In the genomic region with DNA sequence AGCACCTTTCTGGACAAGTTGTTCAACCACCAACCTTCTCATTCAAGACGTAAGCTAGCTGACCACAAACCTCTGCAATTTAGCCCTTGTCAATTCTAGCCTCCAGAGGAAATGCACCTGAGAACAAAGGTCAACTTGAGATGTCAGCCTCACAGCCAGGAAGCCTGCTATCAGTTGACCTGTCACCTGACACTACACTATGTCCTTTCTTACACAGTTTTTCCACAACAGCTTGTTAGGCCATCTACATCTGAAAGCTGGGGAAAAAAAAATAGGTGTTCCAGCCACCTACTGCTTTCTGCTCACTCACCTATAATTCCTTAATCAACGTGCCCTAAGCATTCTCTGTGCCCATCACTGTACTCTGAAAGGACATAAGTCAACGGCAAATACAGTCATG, we compare ENCODE assay signal across 28 mouse cellular contexts. TPM values are rescaled to one million over a fixed set of nuclear protein-coding genes. Genes with fewer than 3 reads are reported as not detected.
DNase-seq lines count a peak whose midpoint lies in the region; ATAC-seq and TF ChIP-seq lines count a peak whose summit lies in the region.
"Had no signal": no experiment of that assay in that cellular context is flagged by ENCODE, and none has a peak within 500 bp of the region (broad histone marks: within the 10 kb centered on the region; RNA-seq: fewer than 3 reads in every experiment).

No protein-coding gene starts in this region.

- H3K36me3 ChIP-seq in intestine, postnatal 0 days (ENCODE audit: control insufficient read depth, insufficient read depth) = peaks cover 44% of the 10 kb centered on the region
- no peaks in the 10 kb centered on the region for H3K36me3 ChIP-seq in intestine, embryonic 16.5 days (ENCODE audit: control insufficient read depth, insufficient read depth, low read length)
- peaks cover 46% of the 10 kb centered on the region for H3K36me3 ChIP-seq in liver, postnatal 0 days (replicated peaks; ENCODE audit: insufficient read depth, low read length)
- H3K36me3 ChIP-seq in liver, embryonic 12.5 days = peaks cover 40% of the 10 kb centered on the region
- H3K36me3 ChIP-seq: hindbrain, embryonic 13.5 days had no signal

- no peak for DNase-seq in liver, postnatal 0 days
- DNase-seq in thymus, postnatal 4 days = peak; percentile 1
- no peak for DNase-seq in thymus, adult 18-20 months
- DNase-seq: adrenal gland, postnatal 10 days; adrenal gland, postnatal 36 days; B cell, adult 2 months; cerebellum, adult 18-20 months; cerebellum, adult 9-10 months; cerebellum, postnatal 14 days; gastrocnemius, postnatal 10 days; gastrocnemius, postnatal 36 days; heart, postnatal 36 days had no signal

- no peak for TF ChIP-seq CTCF in intestine, postnatal 0 days (IDR thresholded peaks at IDR 0.05; ENCODE audit: low read depth)
- TF ChIP-seq CTCF in liver, postnatal 0 days (IDR thresholded peaks at IDR 0.05; ENCODE audit: low read depth) = no peak

- H3K4me2 ChIP-seq in intestine, postnatal 0 days (replicated peaks; ENCODE audit: low read depth) = no peak overlapping the region
- no peak overlapping the region for H3K4me2 ChIP-seq in intestine, embryonic 16.5 days (ENCODE audit: low read depth, low read length)
- no peak overlapping the region for H3K4me2 ChIP-seq in liver, postnatal 0 days (ENCODE audit: low read depth, low read length)
- H3K4me2 ChIP-seq in liver, embryonic 12.5 days = no peak overlapping the region
- H3K4me2 ChIP-seq: forebrain, embryonic 13.5 days; heart, embryonic 11.5 days; hindbrain, embryonic 13.5 days had no signal

- H3K4me3 ChIP-seq in intestine, postnatal 0 days (ENCODE audit: low read depth, low read length) = no peak overlapping the region
- no peak overlapping the region for H3K4me3 ChIP-seq in intestine, embryonic 16.5 days (ENCODE audit: low read length)
- H3K4me3 ChIP-seq in liver, postnatal 0 days (ENCODE audit: low read depth, low read length) = no peak overlapping the region
- H3K4me3 ChIP-seq in liver, embryonic 12.5 days = no peak overlapping the region
- H3K4me3 ChIP-seq: forebrain, embryonic 10.5 days; forebrain, embryonic 13.5 days; hindbrain, embryonic 10.5 days; hindbrain, embryonic 13.5 days had no signal

- peaks cover 4% of the 10 kb centered on the region for H3K4me1 ChIP-seq in intestine, postnatal 0 days (replicated peaks; ENCODE audit: control insufficient read depth, insufficient read depth, low read length)
- peaks cover 8% of the 10 kb centered on the region for H3K4me1 ChIP-seq in intestine, embryonic 16.5 days (ENCODE audit: control insufficient read depth, insufficient read depth, low read length)
- peaks cover 11% of the 10 kb centered on the region; the same call in 1 of the 2 replicates for H3K4me1 ChIP-seq in liver, postnatal 0 days (ENCODE audit: insufficient read depth)
- H3K4me1 ChIP-seq in liver, embryonic 12.5 days = peaks cover 12% of the 10 kb centered on the region

- peak; percentile 48; the same call in 1 of the 2 replicates for ATAC-seq in intestine, postnatal 0 days
- ATAC-seq in intestine, embryonic 16.5 days = no peak
- peak; percentile 61 for ATAC-seq in liver, postnatal 0 days
- ATAC-seq in liver, embryonic 12.5 days = no peak
- ATAC-seq: forebrain, embryonic 13.5 days; forebrain, embryonic 16.5 days; hindbrain, embryonic 16.5 days; Patski had no signal

- H3K27ac ChIP-seq in intestine, postnatal 0 days (ENCODE audit: low read depth, low read length) = no peak overlapping the region
- H3K27ac ChIP-seq in intestine, embryonic 16.5 days (ENCODE audit: low read length) = no peak overlapping the region
- H3K27ac ChIP-seq in liver, postnatal 0 days (ENCODE audit: low read depth) = no peak overlapping the region
- H3K27ac ChIP-seq in liver, embryonic 12.5 days = no peak overlapping the region
- H3K27ac ChIP-seq: forebrain, embryonic 13.5 days; hindbrain, embryonic 10.5 days; hindbrain, embryonic 13.5 days had no signal

- H3K9me3 ChIP-seq in intestine, postnatal 0 days (ENCODE audit: control insufficient read depth) = no peaks in the 10 kb centered on the region
- no peaks in the 10 kb centered on the region for H3K9me3 ChIP-seq in intestine, embryonic 16.5 days (ENCODE audit: control insufficient read depth, low read length)
- no peaks in the 10 kb centered on the region for H3K9me3 ChIP-seq in liver, postnatal 0 days (ENCODE audit: low read length)
- no peaks in the 10 kb centered on the region for H3K9me3 ChIP-seq in liver, embryonic 12.5 days (replicated peaks)
- H3K9me3 ChIP-seq: forebrain, embryonic 10.5 days; forebrain, embryonic 13.5 days; G1E; hindbrain, embryonic 10.5 days; hindbrain, embryonic 13.5 days had no signal

- H3K27me3 ChIP-seq in intestine, postnatal 0 days (replicated peaks; ENCODE audit: control insufficient read depth, insufficient read depth, low read length) = no peaks in the 10 kb centered on the region
- H3K27me3 ChIP-seq in intestine, embryonic 16.5 days (replicated peaks; ENCODE audit: control insufficient read depth, insufficient read depth, low read length) = no peaks in the 10 kb centered on the region
- H3K27me3 ChIP-seq in liver, postnatal 0 days (ENCODE audit: insufficient read depth, low read length) = no peaks in the 10 kb centered on the region
- H3K27me3 ChIP-seq in liver, embryonic 12.5 days (replicated peaks) = no peaks in the 10 kb centered on the region
- H3K27me3 ChIP-seq: CH12.LX; forebrain, embryonic 13.5 days; hindbrain, embryonic 13.5 days; Patski had no signal

- no peak for TF ChIP-seq EP300 in liver, postnatal 0 days (IDR thresholded peaks at IDR 0.05; ENCODE audit: low read depth)

- no peak overlapping the region for H3K9ac ChIP-seq in intestine, postnatal 0 days (ENCODE audit: low read depth, low read length)
- H3K9ac ChIP-seq in intestine, embryonic 16.5 days (ENCODE audit: low read depth, low read length) = no peak overlapping the region
- H3K9ac ChIP-seq in liver, postnatal 0 days (replicated peaks) = no peak overlapping the region
- H3K9ac ChIP-seq in liver, embryonic 12.5 days = no peak overlapping the region
- H3K9ac ChIP-seq: forebrain, embryonic 13.5 days; hindbrain, embryonic 13.5 days had no signal

- WGBS in intestine, postnatal 0 days = 62% methylated on average over 3 of the region's 3 CpGs
- 81% methylated on average over 3 of the region's 3 CpGs for WGBS in intestine, embryonic 16.5 days
- WGBS in liver, postnatal 0 days (ENCODE audit: insufficient replicate concordance) = 68% methylated on average over 3 of the region's 3 CpGs
- WGBS in liver, embryonic 12.5 days (ENCODE audit: insufficient replicate concordance) = 63% methylated on average over 3 of the region's 3 CpGs

RNA-seq across cellular contexts. Expression of a gene that starts 10.1 kb away (rescaled TPM):
- polyA plus RNA-seq in intestine, postnatal 0 days (2015; fragmentation: Nextera tagmentation; extraction: Ambion mirVana) = 24.3 and 26.1 TPM in 2 replicates
- polyA plus RNA-seq in intestine, embryonic 16.5 days (2015; fragmentation: Nextera tagmentation; extraction: Ambion mirVana) = 28.6 and 33.3 TPM in 2 replicates
- 7.8 and 8.8 TPM in 2 replicates for polyA plus RNA-seq in liver, postnatal 0 days (2015; fragmentation: Nextera tagmentation; extraction: Ambion mirVana)
- polyA plus RNA-seq in liver, embryonic 12.5 days (2016; fragmentation: Nextera tagmentation; extraction: Ambion mirVana) = 8.0 and 8.6 TPM in 2 replicates

RNA-seq across cellular contexts. Expression of a gene that starts 23.6 kb away (rescaled TPM):
- 0.05 TPM in 1 of 2 replicates, not detected in the other for polyA plus RNA-seq in intestine, postnatal 0 days (2015; fragmentation: Nextera tagmentation; extraction: Ambion mirVana)
- polyA plus RNA-seq in intestine, embryonic 16.5 days (2015; fragmentation: Nextera tagmentation; extraction: Ambion mirVana) = not detected in 2 replicates
- 0.04 and 0.06 TPM in 2 replicates for polyA plus RNA-seq in liver, postnatal 0 days (2015; fragmentation: Nextera tagmentation; extraction: Ambion mirVana)
- polyA plus RNA-seq in liver, embryonic 12.5 days (2016; fragmentation: Nextera tagmentation; extraction: Ambion mirVana) = not detected in 2 replicates
- polyA plus RNA-seq: embryonic facial prominence, embryonic 11.5 days; forebrain, embryonic 10.5 days; forebrain, embryonic 16.5 days; G1E; heart, embryonic 11.5 days; heart, embryonic 14.5 days; heart, postnatal 0 days; hindbrain, embryonic 10.5 days; hindbrain, embryonic 13.5 days; hindbrain, embryonic 16.5 days; Patski had no signal

RNA-seq across cellular contexts. Expression of a gene that starts 52.6 kb away (rescaled TPM):
- 59.7 and 61.9 TPM in 2 replicates for polyA plus RNA-seq in intestine, postnatal 0 days (2015; fragmentation: Nextera tagmentation; extraction: Ambion mirVana)
- 77.9 and 83.9 TPM in 2 replicates for polyA plus RNA-seq in intestine, embryonic 16.5 days (2015; fragmentation: Nextera tagmentation; extraction: Ambion mirVana)
- 41.3 and 41.4 TPM in 2 replicates for polyA plus RNA-seq in liver, postnatal 0 days (2015; fragmentation: Nextera tagmentation; extraction: Ambion mirVana)
- 55.9 and 58.7 TPM in 2 replicates for polyA plus RNA-seq in liver, embryonic 12.5 days (2016; fragmentation: Nextera tagmentation; extraction: Ambion mirVana)

Comparison
In these comparisons a context has a peak if more than half of its experiments do, and no peak if none do; other contexts are left out.
1. ATAC-seq: peak in intestine, postnatal 0 days (single experiment) and liver, postnatal 0 days (single experiment); none in intestine, embryonic 16.5 days (single experiment) and liver, embryonic 12.5 days (single experiment).